Comparison of ENCODE assay signal across 8 mouse cellular contexts in genomic region chr3:133309954-133310808, GRCm38 (mm10). TPM values are rescaled to one million over a fixed set of nuclear protein-coding genes. Genes with fewer than 3 reads are reported as not detected.
DNase-seq lines count a peak whose midpoint lies in the region; ATAC-seq and TF ChIP-seq lines count a peak whose summit lies in the region.

Gene Ppa2 (plus strand): TSS chr3:133310110.

- peak; percentile 98 for ATAC-seq in Patski
- ATAC-seq in hindbrain, embryonic 14.5 days (ENCODE audit: low FRiP score): peak; percentile 94

- H3K9me3 ChIP-seq in hindbrain, embryonic 14.5 days (ENCODE audit: control insufficient read depth, low read length): no peaks in the 10 kb centered on the region

- peak within 1 kb of the TSS; percentile 95 for H3K27ac ChIP-seq in hindbrain, embryonic 14.5 days

- H3K4me2 ChIP-seq in hindbrain, embryonic 14.5 days (replicated peaks): peak within 1 kb of the TSS; percentile 56

- WGBS in hindbrain, embryonic 14.5 days: under 1% methylated on average over 66 of the region's 95 CpGs

- in situ Hi-C loops in Patski (cut with MboI; ENCODE audit: low pct_unique_long_range_greater_than_20kb): loop anchor here (10.0 kb wide), 1 partner anchor 1905 kb away; the partner anchor contains the start of gene Cenpe

- no peak for DNase-seq in Patski (ENCODE audit: low read depth, low spot score)
- DNase-seq in cerebellum, postnatal 14 days: peak; percentile 85 to 91
- DNase-seq in frontal cortex, postnatal 25 days (ENCODE audit: low spot score in 2 of 2): peak; percentile 53 to 61
- DNase-seq in hindbrain, embryonic 14.5 days (ENCODE audit: low spot score): peak; percentile 83
- peak; percentile 71 to 75 for DNase-seq in layer of hippocampus, postnatal 36 days
- DNase-seq in lung, postnatal 4 days: peak; percentile 87 to 92
- DNase-seq in retina, postnatal 7 days (ENCODE audit: low read depth, low spot score): peak; percentile 74
- peak; percentile 69 for DNase-seq in urinary bladder, adult 2 months (ENCODE audit: low spot score)

- POLR2A ChIA-PET in Patski (lab: Charles Lee): interaction anchor here (0.5 to 0.9 kb wide), 4 partner anchors 14 to 626 kb away, joined by 3 to 9 read pairs (median 3); partner anchors contain the start of genes Aimp1 and Tbck

- H3K36me3 ChIP-seq in hindbrain, embryonic 14.5 days (replicated peaks; ENCODE audit: control insufficient read depth, insufficient read depth): no peaks in the 10 kb centered on the region

- CTCF ChIA-PET in Patski (lab: Charles Lee): interaction anchor here (0.9 to 1.8 kb wide), 9 partner anchors 12 to 263 kb away, joined by 3 to 5 read pairs (median 3); no protein-coding TSS in a partner anchor

- H3K4me1 ChIP-seq in hindbrain, embryonic 14.5 days (replicated peaks; ENCODE audit: control insufficient read depth, insufficient read depth, low read length): peaks cover 7% of the 10 kb centered on the region

- no peaks in the 10 kb centered on the region for H3K27me3 ChIP-seq in Patski
- no peaks in the 10 kb centered on the region for H3K27me3 ChIP-seq in hindbrain, embryonic 14.5 days (ENCODE audit: control insufficient read depth, insufficient read depth, low read length)

- H3K9ac ChIP-seq in hindbrain, embryonic 14.5 days: peak within 1 kb of the TSS; percentile 86

- H3K4me3 ChIP-seq in hindbrain, embryonic 14.5 days (replicated peaks; ENCODE audit: low read length): peak within 1 kb of the TSS; percentile 82

- TF ChIP-seq CTCF in Patski (IDR thresholded peaks at IDR 0.05): peak; percentile 99

RNA-seq across cellular contexts. Expression of gene Ppa2, which starts in this region (rescaled TPM):
- 111 TPM for polyA plus RNA-seq in Patski (2021)
- 78.2 and 80.1 TPM in 2 replicates for polyA plus RNA-seq in hindbrain, embryonic 14.5 days (2014; fragmentation: Nextera tagmentation; extraction: Ambion mirVana)
- 10 to 100 TPM; 45.7 to 53.0 TPM for total RNA-seq in layer of hippocampus, postnatal 36 days (2021)
- 47.7 and 52.3 TPM in 2 replicates for polyA plus RNA-seq in urinary bladder, adult 2 months (2012; rRNA removed)
